Mouse (Mus musculus): Measurements from ENCODE around the gene Bola1. TPM values are rescaled to one million over a fixed set of nuclear protein-coding genes. Genes with fewer than 3 reads are reported as not detected.

Bola1 gene
- polyA plus RNA-seq, 1 experiment: 61.3 TPM

Other genes with a start within 250 kb of the Bola1 start
- 21.7 and 26.9 TPM in 2 replicates for gene Plekho1, start 223.7 kb downstream of the Bola1 start, polyA plus RNA-seq (2012; rRNA removed; ENCODE audit: low replicate concordance)
- 3.6 and 4.1 TPM in 2 replicates for gene Vps45, start 161.2 kb downstream of the Bola1 start, polyA plus RNA-seq (2012; rRNA removed; ENCODE audit: low replicate concordance)
- gene Otud7b, start 115.2 kb downstream of the Bola1 start, polyA plus RNA-seq (2012; rRNA removed; ENCODE audit: low replicate concordance): 7.5 and 20.3 TPM in 2 replicates
- gene Mtmr11, start 57.7 kb downstream of the Bola1 start, polyA plus RNA-seq (2012; rRNA removed; ENCODE audit: low replicate concordance): 2.7 and 32.2 TPM in 2 replicates
- 79.0 and 100 TPM in 2 replicates for gene Sf3b4, start 47.4 kb downstream of the Bola1 start, polyA plus RNA-seq (2012; rRNA removed; ENCODE audit: low replicate concordance)
- 0.68 and 1.5 TPM in 2 replicates for gene Sv2a, start 38.6 kb downstream of the Bola1 start, polyA plus RNA-seq (2012; rRNA removed; ENCODE audit: low replicate concordance)
- gene Hist2h2ab, start 156 bp upstream of the Bola1 start, polyA plus RNA-seq (2012; rRNA removed; ENCODE audit: low replicate concordance): 3.2 and 7.6 TPM in 2 replicates
- 10.9 and 30.0 TPM in 2 replicates for gene Hist2h2ac, start 1.2 kb upstream of the Bola1 start, polyA plus RNA-seq (2012; rRNA removed; ENCODE audit: low replicate concordance)
- gene Hist2h2be, start 1.4 kb upstream of the Bola1 start, polyA plus RNA-seq (2012; rRNA removed; ENCODE audit: low replicate concordance): 0.78 and 2.3 TPM in 2 replicates
- gene Hist2h3c2, start 19.4 kb upstream of the Bola1 start, polyA plus RNA-seq (2012; rRNA removed; ENCODE audit: low replicate concordance): 85.3 and 136 TPM in 2 replicates
- 228 and 312 TPM in 2 replicates for gene Hist2h2aa2, start 20.6 kb upstream of the Bola1 start, polyA plus RNA-seq (2012; rRNA removed; ENCODE audit: low replicate concordance)
- gene Hist2h2aa1, start 25.8 kb upstream of the Bola1 start, polyA plus RNA-seq (2012; rRNA removed; ENCODE audit: low replicate concordance): 143 and 423 TPM in 2 replicates
- not detected in 2 replicates for gene Hist2h3c1, start 27.0 kb upstream of the Bola1 start, polyA plus RNA-seq (2012; rRNA removed; ENCODE audit: low replicate concordance)
- gene Hist2h4, start 43.6 kb upstream of the Bola1 start, polyA plus RNA-seq (2012; rRNA removed; ENCODE audit: low replicate concordance): 4.0 and 4.7 TPM in 2 replicates
- gene Hist2h3b, start 48.9 kb upstream of the Bola1 start, polyA plus RNA-seq (2012; rRNA removed; ENCODE audit: low replicate concordance): 67.4 and 121 TPM in 2 replicates
- 3.7 and 9.2 TPM in 2 replicates for gene Hist2h2bb, start 50.0 kb upstream of the Bola1 start, polyA plus RNA-seq (2012; rRNA removed; ENCODE audit: low replicate concordance)
- gene Fcgr1, start 74.3 kb upstream of the Bola1 start, polyA plus RNA-seq (2012; rRNA removed; ENCODE audit: low replicate concordance): 0.86 and 1.4 TPM in 2 replicates
- gene BC107364, start 232.6 kb upstream of the Bola1 start, polyA plus RNA-seq (2012; rRNA removed; ENCODE audit: low replicate concordance): not detected in 2 replicates

All from duodenum, adult 2 months (tissue).